Mouse (Mus musculus) E14TG2a.4 (cell line): ENCODE measurements around the gene Cox10.

ENCODE experiments used
- H3K27me3 ChIP-seq: 2 replicates; pipeline ENCODE4 v1.6.1; 2014; ENCODE audit warnings: low read length, control low read depth; ENCODE audit not compliant: insufficient read depth
- H3K36me3 ChIP-seq: 2 replicates; pipeline ENCODE4 v1.6.1; 2014; ENCODE audit warnings: low read length, control low read depth; ENCODE audit not compliant: insufficient read depth
- H3K4me1 ChIP-seq: replicated peaks from 2 replicates; pipeline ENCODE4 v1.6.1; 2014; ENCODE audit warnings: low read depth, low read length, control low read depth
- H3K4me3 ChIP-seq: replicated peaks from 2 replicates; pipeline ENCODE4 v1.5.1; 2014; ENCODE audit warnings: mild to moderate bottlenecking, low read length
- H3K9me3 ChIP-seq: 2 replicates; pipeline ENCODE4 v1.6.1; 2014; ENCODE audit warnings: low read length, control low read depth
- CTCF ChIP-seq: conservative IDR thresholded peaks from 2 replicates; pipeline ENCODE4 v1.5.1; 2014; ENCODE audit warnings: low read length
- NANOG ChIP-seq: IDR thresholded peaks from 2 replicates; pipeline ENCODE4 v1.6.1; 2014; ENCODE audit warnings: borderline replicate concordance, low read length, mixed read lengths
- POU5F1 ChIP-seq: IDR thresholded peaks from 2 replicates; pipeline ENCODE4 v1.6.1; 2014; ENCODE audit warnings: low read length, borderline replicate concordance

The Cox10 gene

GRCm38 (mm10) chr11:64039600-64039999, 39.7 kb downstream of the Cox10 start:
- peaks cover 33% of the 10 kb centered on the region for H3K4me1 ChIP-seq
- H3K36me3 ChIP-seq: peaks cover 29% of the 10 kb centered on the region
- no peaks in the 10 kb centered on the region for H3K27me3 ChIP-seq
- H3K9me3 ChIP-seq: no peaks in the 10 kb centered on the region
- TF ChIP-seq CTCF (no peak), NANOG (no peak), POU5F1 (no peak)
- H3K4me3 ChIP-seq: no peak overlapping the region

GRCm38 (mm10) chr11:64037471-64038125, 41.7 kb downstream of the Cox10 start:
- TF ChIP-seq NANOG (no peak), CTCF (no peak), POU5F1 (no peak)
- peaks cover 33% of the 10 kb centered on the region for H3K4me1 ChIP-seq
- no peak overlapping the region for H3K4me3 ChIP-seq
- peaks cover 12% of the 10 kb centered on the region for H3K36me3 ChIP-seq
- no peaks in the 10 kb centered on the region for H3K9me3 ChIP-seq
- no peaks in the 10 kb centered on the region for H3K27me3 ChIP-seq

DNA sequence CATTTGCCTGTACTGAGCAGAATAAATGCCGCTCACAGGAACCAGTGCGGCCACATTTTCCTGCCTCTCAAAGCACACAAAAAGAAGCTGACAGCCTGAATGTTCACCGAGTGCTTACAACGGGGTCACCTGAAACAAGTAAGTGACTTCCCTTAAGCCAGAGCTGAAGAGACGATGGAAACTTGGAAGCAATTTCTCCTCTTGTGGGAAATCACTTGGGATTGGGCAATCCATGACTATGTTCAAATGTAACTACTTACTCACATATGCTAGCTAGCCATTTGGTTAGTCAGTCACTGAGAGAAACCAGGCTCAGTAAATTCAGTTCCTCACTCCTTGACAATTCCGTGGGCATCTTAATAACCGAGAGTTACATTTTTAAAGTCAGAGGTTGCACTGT, 43.0 kb downstream of the Cox10 start:
- H3K9me3 ChIP-seq: no peaks in the 10 kb centered on the region
- peaks cover 2% of the 10 kb centered on the region for H3K36me3 ChIP-seq
- H3K27me3 ChIP-seq: no peaks in the 10 kb centered on the region
- TF ChIP-seq CTCF: no peak
- no peak for TF ChIP-seq NANOG
- H3K4me1 ChIP-seq: peaks cover 33% of the 10 kb centered on the region
- H3K4me3 ChIP-seq: no peak overlapping the region

DNA sequence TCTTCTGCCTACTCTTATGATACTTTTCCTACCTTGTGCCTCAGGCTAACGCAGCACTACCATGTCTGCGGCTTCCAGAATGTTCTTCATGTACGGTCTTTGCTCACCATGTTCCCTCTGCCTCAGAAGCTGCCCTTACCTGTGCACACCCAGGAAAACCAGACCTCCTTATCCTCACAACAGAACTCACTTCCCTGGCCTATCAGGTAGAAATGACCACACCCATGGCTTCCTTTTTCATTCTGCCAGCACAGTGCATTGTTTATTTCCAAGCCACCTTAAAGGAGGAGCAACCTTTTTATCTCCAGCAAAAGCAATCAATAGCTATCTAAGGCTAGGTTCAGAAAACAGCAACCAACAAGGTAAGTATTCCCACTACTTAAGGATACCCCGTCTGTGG, 43.6 kb downstream of the Cox10 start:
- Histone ChIP-seq H3K27me3 (no peaks in the 10 kb centered on the region), H3K36me3 (no peaks in the 10 kb centered on the region), H3K4me3 (0 out of 2 replicates have a peak overlapping the region, but pooled peaks have one; percentile 23), H3K9me3 (no peaks in the 10 kb centered on the region), H3K4me1 (peaks cover 33% of the 10 kb centered on the region)
- no peak for TF ChIP-seq NANOG
- no peak for TF ChIP-seq CTCF
- TF ChIP-seq POU5F1: no peak

DNA sequence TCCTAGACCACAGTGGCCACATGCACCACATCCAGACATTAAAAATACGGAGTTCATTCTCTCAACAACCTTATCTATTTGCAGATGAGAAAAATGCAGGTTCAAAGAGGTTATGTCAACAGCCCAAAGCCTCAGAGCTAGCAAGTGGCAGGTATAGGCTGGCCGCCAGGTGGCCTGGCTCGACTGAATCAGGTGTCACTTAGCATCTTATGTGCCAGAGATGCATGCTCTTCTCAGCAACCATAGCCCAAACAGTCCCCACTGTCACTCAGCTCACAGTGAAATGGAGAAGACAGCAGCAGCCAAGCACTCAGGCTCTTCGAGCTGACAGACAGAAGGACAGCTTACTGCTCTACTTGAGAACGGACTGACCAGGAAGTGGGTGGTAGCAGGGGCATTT, 44.6 kb downstream of the Cox10 start:
- Histone ChIP-seq H3K27me3 (no peaks in the 10 kb centered on the region), H3K9me3 (no peaks in the 10 kb centered on the region), H3K4me1 (peaks cover 33% of the 10 kb centered on the region), H3K4me3 (no peak overlapping the region), H3K36me3 (peaks cover 9% of the 10 kb centered on the region; the same call in 1 of the 2 replicates)
- TF ChIP-seq NANOG (no peak), CTCF (no peak), POU5F1 (no peak)

GRCm38 (mm10) chr11:64027423-64027822, 51.8 kb downstream of the Cox10 start:
- Histone ChIP-seq H3K4me1 (peaks cover 15% of the 10 kb centered on the region), H3K4me3 (no peak overlapping the region), H3K36me3 (peaks cover 27% of the 10 kb centered on the region; the same call in 1 of the 2 replicates), H3K27me3 (no peaks in the 10 kb centered on the region), H3K9me3 (no peaks in the 10 kb centered on the region)
- TF ChIP-seq CTCF (no peak), POU5F1 (no peak), NANOG (no peak)

- TF ChIP-seq NANOG (no peak), CTCF (no peak), POU5F1 (no peak)
- H3K9me3 ChIP-seq: no peaks in the 10 kb centered on the region
- H3K36me3 ChIP-seq: peaks cover 27% of the 10 kb centered on the region; the same call in 1 of the 2 replicates
- no peak overlapping the region for H3K4me3 ChIP-seq
- H3K4me1 ChIP-seq: peaks cover 15% of the 10 kb centered on the region
- H3K27me3 ChIP-seq: no peaks in the 10 kb centered on the region
Measured at GRCm38 (mm10) chr11:64025843-64026242, 53.4 kb downstream of the Cox10 start.

DNA sequence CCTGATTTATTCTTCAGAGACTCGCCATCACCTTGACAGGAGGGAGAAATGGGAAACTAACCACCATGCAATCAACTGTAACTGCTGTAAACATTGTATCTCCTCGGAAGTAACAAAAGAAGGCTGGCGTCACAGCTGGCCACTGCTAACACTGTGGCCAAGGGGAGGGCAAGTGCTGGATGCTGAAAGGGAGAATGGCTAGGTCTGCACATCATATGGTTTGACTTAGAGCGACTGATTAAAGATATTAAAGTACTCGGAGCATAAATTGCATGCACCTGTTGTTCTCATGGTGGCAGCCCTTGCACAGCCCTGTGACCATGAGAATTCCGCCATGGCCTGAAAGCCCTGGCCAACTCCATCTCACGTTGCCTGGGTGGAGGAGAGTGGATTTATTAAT, 54.7 kb downstream of the Cox10 start:
- Histone ChIP-seq H3K4me3 (no peak overlapping the region), H3K36me3 (peaks cover 17% of the 10 kb centered on the region; the same call in 1 of the 2 replicates), H3K27me3 (no peaks in the 10 kb centered on the region), H3K9me3 (no peaks in the 10 kb centered on the region), H3K4me1 (peaks cover 15% of the 10 kb centered on the region)
- TF ChIP-seq CTCF (no peak), NANOG (no peak), POU5F1 (no peak)

DNA sequence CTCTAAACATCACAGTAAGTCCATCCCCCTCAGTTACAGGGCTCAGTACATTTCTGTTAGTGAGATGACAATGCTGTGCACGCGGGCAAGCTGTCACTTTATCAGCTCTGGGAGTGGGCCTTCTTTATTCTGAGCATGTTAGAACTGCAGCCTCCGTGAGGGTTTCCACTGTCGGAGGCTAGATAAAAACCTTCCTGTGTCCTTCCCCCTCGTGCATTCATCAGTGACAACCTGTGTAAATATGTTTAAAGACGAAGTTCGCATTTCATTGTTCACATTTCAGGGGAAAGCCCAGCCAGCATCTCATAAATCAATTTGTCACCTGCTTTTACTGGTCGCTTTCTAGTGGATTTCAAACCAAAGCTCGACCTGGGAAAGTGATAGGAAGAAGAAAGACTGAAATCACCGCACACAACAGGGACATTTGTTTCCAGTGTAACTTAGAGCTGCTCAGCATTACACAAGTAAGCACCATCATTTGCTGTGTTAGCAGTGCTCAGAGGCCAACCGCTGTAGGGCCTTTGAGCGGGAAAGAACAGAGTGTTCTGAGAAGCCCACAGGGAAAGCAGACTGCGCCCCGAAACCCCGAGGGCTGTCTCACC, 55.8 kb downstream of the Cox10 start:
- Histone ChIP-seq H3K36me3 (peaks cover 7% of the 10 kb centered on the region; the same call in 1 of the 2 replicates), H3K27me3 (no peaks in the 10 kb centered on the region), H3K4me1 (peaks cover 18% of the 10 kb centered on the region), H3K4me3 (no peak overlapping the region), H3K9me3 (no peaks in the 10 kb centered on the region)
- TF ChIP-seq CTCF (no peak), POU5F1 (no peak), NANOG (no peak)
